Mouse (Mus musculus): ENCODE data around the gene Cenpv. TPM values are rescaled to one million over a fixed set of nuclear protein-coding genes. Genes with fewer than 3 reads are reported as not detected.
"Not testable (repeated sequence)": the region's sequence is repeated elsewhere in the genome, so short reads cannot be mapped to it uniquely, and the experiment has no call there.

The Cenpv gene
- polyA plus RNA-seq, 1 experiment, result 116 TPM

- 60% methylated on average over 13 of the region's 13 CpGs for WGBS
- DNase-seq (ENCODE audit: low read depth, low spot score), result no peak
Measured at GRCm38 (mm10) chr11:62511444-62512202, 27.4 kb downstream of the Cenpv start.

DNA sequence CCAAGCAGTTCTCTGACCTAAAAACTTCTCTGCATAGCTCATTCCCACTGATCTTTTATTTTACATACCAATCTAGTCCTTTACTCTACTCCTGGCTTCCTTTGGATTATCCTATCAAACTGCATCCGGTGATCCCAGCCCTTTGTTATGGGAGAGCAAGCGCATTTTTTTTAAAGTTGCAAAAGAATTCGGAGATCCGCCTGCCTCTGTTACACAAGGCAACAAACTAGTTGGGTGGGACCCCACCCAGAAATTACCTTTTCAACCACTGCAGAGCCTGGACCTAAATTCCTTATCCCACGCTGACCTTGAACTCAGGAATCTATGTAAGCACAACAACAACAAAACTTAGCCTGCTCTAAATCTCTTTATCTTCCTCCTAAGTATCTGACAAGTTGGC is 28.1 kb downstream of the Cenpv start:
- WGBS, result 68% methylated on average over 5 of the region's 5 CpGs
- no peak for DNase-seq (ENCODE audit: low read depth, low spot score)

DNA sequence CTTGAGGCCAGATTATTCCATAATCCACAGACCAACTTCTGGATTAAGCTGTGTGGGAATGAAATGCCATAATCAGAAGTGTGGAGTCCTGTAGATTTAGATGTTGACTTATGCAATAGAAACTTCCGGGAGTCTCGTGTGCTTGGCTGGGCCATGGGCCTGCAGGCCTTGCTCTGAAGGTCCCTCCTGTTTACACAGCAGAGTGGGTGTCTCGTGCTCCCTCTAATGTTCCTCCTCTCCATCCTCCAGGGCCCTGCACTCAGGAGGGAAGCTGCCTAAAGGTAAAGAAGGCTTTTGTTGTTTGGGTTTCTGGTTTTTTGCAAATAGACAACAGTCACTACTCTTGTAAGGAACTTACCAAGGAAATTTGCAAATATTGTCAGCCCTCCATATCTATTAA is 29.5 kb downstream of the Cenpv start:
- DNase-seq (ENCODE audit: low read depth, low spot score), result no peak
- 42% methylated on average over 3 of the region's 3 CpGs for WGBS

- WGBS, result 92% methylated on average over 5 of the region's 5 CpGs
- DNase-seq (ENCODE audit: low read depth, low spot score), result not testable (repeated sequence)
Measured at GRCm38 (mm10) chr11:62508816-62509215, 30.2 kb downstream of the Cenpv start.

DNA sequence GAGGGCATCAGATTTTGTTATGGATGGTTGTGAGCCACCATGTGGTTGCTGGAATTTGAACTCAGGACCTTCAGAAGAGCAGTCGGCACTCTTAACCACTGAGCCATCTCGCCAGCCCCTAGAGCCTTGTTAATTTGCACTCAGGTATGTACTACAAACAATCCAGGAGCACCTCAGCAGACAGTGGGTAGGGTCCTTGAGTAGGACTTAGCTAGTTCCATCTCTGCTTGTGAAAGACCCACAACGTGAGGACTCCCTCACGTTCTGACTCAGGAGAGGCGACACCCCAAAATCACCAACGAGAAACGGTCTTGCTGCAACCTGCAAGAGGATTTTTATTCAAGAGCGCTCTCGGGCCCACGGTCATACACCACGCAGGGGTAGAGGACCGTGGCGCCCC is 30.7 kb downstream of the Cenpv start:
- WGBS, result 95% methylated on average over 13 of the region's 13 CpGs
- DNase-seq (ENCODE audit: low read depth, low spot score), result not testable (repeated sequence)

- WGBS, result 84% methylated on average over 4 of the region's 4 CpGs
- DNase-seq (ENCODE audit: low read depth, low spot score), result no peak
Measured at GRCm38 (mm10) chr11:62507683-62508082, 31.4 kb downstream of the Cenpv start.

DNA sequence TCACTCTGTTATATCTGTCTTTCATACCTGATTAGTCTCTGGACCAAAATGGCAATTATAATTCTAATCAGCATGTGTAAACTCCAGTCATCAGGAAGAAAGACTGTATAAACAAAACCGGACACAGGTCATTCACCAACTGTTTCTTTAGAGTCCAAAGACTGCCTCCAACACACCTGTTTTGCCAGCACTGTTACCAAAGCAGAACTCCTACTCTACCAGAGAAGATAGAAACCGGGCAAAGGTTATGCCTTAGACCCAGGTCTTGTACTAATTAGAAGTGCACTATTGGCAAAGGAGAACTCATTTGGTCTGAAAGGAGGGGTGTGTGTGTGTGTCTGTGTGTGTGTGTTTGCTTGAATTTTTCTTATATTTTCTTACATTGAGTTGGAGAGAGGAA is 38.5 kb downstream of the Cenpv start:
- 29% methylated on average over 2 of the region's 2 CpGs for WGBS

DNA sequence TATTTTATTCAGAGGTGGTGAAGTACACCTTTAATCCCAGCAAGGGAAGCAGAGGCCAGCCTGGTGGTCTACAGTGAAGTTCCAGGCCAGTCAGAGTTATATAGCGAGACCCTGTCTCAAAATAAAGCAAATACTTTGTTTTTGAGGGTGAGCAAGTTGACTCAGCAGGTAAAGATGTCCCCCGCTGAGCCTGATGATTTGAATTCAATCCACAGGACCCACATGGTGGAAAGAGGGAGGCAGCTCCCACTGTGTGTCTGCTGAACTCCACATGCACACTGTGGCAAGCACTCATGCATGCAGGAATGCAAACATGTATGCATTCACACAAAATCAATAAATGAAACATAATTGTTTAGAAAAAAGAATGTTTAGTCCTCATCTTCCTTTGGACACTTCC is 40.3 kb downstream of the Cenpv start:
- no peak for DNase-seq (ENCODE audit: low read depth, low spot score)
- WGBS, result 100% methylated on average over 2 of the region's 2 CpGs

More for the DNA sequence above, 38.5 kb downstream of the Cenpv start:
- no peak for DNase-seq (ENCODE audit: low read depth, low spot score)

DNA sequence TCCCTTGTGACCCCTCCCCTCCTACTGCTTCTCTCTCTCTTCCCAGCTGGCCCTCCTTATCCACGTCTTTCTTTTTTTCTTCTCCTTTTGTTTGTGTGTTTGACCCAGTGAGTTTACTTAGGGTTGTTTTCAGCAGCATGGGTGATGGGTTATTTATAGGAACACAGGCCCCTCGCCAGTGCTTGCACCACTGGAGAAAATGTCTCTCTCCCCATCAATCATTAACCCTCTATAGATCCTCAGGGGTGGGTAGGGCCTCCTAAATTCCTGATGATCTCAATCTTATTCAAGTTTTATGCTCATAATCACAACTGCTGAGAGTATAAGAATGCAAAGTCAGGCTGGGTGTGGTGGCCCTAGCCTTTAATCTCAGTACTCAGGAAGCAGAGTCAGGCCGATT is 41.9 kb downstream of the Cenpv start:
- DNase-seq (ENCODE audit: low read depth, low spot score), result no peak
- WGBS, result 33% methylated on average over 3 of the region's 3 CpGs

- DNase-seq (ENCODE audit: low read depth, low spot score), result no peak
- WGBS, result 45% methylated on average over 5 of the region's 5 CpGs
Measured at GRCm38 (mm10) chr11:62496151-62496715, 42.8 kb downstream of the Cenpv start.

DNA sequence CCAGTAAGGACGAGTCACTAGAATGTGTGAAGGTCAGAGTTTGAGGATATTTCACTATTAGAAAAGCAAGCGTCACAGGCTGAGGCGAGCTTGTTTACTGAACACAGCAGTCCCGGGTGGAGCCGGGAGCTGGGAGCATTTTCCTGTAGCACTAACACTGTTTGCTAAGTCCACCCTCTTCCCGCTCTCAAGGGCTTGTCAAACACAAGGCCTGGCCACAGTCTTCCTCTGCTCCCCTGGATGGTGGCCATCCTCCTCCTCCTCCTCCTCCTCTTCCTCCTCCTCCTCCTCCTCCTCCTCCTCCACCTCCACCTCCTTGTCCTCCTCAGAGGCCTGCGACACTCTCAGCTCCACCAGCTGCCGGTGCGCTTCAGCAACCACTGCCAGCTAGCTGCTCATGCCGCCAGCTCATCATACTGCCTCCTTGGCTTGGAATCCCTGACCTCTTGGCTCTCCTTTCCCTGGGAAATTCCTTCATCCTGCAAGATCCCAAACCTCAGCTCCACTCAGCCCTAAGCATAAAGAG is 43.7 kb downstream of the Cenpv start:
- DNase-seq (ENCODE audit: low read depth, low spot score), result no peak

GRCm38 (mm10) chr11:62494754-62495275 is 44.2 kb downstream of the Cenpv start:
- 4% methylated on average over 6 of the region's 6 CpGs for WGBS
- peak; percentile 83 for DNase-seq (ENCODE audit: low read depth, low spot score)

More for the DNA sequence above, 43.7 kb downstream of the Cenpv start:
- 7% methylated on average over 9 of the region's 10 CpGs for WGBS

DNA sequence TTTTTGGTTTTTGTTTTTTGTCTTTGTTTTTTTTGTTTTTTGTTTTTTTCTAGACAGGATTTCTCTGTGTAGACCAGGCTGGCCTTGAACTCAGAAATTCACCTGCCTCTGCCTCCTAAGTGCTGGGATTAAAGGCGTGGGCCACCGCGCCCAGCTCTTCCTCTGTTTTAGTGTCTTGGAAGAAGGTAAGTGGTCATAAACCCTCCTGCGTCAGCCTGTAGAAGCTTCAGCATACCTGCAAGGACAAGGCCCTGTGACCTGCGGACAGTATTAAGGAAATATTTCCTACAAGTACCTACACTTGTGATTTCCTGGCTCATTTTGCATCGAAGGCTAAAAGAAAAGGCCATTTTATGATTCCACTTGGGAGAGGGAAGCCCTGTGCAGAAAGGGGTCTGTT is 45.4 kb downstream of the Cenpv start:
- DNase-seq (ENCODE audit: low read depth, low spot score), result no peak
- 85% methylated on average over 6 of the region's 6 CpGs for WGBS

- 83% methylated on average over 10 of the region's 10 CpGs for WGBS
Measured at GRCm38 (mm10) chr11:62487540-62488350, 51.3 kb downstream of the Cenpv start.

DNA sequence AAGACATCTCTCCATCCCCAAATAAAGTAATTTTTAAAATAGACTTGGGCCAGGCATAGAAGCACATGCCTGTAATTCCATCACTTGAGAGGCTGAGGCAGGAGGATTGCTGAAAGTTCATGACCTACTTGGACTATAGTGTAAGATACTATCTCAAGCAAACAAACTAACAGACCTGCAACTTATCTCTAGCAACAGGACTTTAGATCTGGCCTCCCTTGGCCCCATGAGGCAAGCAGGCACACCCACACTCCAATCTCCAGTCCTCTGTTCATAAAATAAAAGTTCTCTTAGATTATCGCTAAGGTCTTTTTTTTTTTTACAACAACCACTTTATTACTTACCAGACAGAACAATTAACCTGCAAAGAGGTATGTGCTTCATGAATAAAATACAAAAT is 52.1 kb downstream of the Cenpv start:
- WGBS, result 33% methylated on average over 1 of the region's 1 CpGs
- DNase-seq (ENCODE audit: low read depth, low spot score), result no peak

More at GRCm38 (mm10) chr11:62487540-62488350, 51.3 kb downstream of the Cenpv start:
- DNase-seq (ENCODE audit: low read depth, low spot score), result no peak

DNA sequence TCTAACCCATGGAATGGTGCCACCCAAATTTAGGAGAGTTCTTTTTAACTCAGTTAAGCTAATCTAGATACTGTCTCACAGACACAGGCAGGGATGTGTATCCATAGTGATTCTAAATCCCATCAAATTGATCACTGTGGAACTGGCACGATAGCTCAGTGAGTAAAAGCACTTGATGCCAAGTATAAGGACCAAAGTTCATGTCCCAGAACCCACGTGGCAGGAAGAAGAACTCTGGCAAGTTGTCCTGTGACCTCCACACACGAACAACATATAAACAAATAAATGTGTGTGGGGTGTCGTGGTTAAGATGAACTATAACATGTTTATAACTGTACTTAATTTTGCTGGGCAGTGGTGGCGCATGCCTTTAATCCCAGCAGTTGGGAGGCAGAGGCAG is 59.5 kb downstream of the Cenpv start:
- DNase-seq (ENCODE audit: low read depth, low spot score), result no peak
- 44% methylated on average over 5 of the region's 5 CpGs for whole genome bisulfite sequencing

- DNase-seq (ENCODE audit: low read depth, low spot score), result no peak
- 73% methylated on average over 6 of the region's 6 CpGs for WGBS
Measured at GRCm38 (mm10) chr11:62478931-62479330, 60.1 kb downstream of the Cenpv start.

DNA sequence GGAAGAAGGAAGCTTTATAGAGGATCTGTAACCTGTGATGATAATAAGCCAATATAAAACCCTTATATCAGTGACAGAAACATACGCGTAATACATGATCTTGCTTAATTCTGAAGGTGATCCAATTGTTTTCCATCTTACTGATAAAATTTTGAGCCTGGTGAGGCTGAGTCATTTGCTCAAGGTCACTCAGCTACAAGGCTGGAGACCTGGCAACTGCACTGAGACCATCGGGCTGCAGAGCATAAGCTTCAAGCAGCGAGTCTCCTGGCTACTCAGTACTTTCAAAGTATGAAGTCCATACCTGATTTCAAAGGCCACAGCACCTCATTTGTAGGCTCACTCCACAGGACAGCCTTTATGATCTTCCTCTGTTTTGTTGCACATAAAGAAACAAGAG is 62.9 kb downstream of the Cenpv start:
- no peak for DNase-seq (ENCODE audit: low read depth, low spot score)
- WGBS, result 88% methylated on average over 4 of the region's 4 CpGs
